Mouse (Mus musculus): ENCODE measurements around the gene Lrrc1. TPM values are rescaled to one million over a fixed set of nuclear protein-coding genes. Genes with fewer than 3 reads are reported as not detected.
A peak's percentile ranks its signal among the peaks of the same experiment; 100 is the strongest.

Gene Lrrc1
- polyA plus RNA-seq, 1 experiment from 2014 or later: 6.8 TPM

- Histone ChIP-seq H3K4me2 (replicated peaks) (no peak overlapping the region), H3K36me3 (no peaks in the 10 kb centered on the region)
- 86% methylated on average over 2 of the region's 2 CpGs for WGBS
Observed at GRCm38 (mm10) chr9:77450447-77450846, 94.2 kb downstream of the Lrrc1 start.

GRCm38 (mm10) chr9:77444876-77445275 lies 99.8 kb downstream of the Lrrc1 start:
- Histone ChIP-seq H3K4me2 (replicated peaks) (no peak overlapping the region), H3K9me3 (no peaks in the 10 kb centered on the region), H3K4me3 (no peak overlapping the region), H3K27ac (no peak overlapping the region), H3K4me1 (peaks cover 7% of the 10 kb centered on the region; the same call in 1 of the 2 replicates), H3K27me3 (replicated peaks) (no peaks in the 10 kb centered on the region), H3K9ac (no peak overlapping the region), H3K36me3 (peaks cover 3% of the 10 kb centered on the region; the same call in 1 of the 2 replicates)
- WGBS: 99% methylated on average over 4 of the region's 4 CpGs
- ATAC-seq (ENCODE audit: low FRiP score, low read depth): no peak

More at GRCm38 (mm10) chr9:77450447-77450846, 94.2 kb downstream of the Lrrc1 start:
- no peaks in the 10 kb centered on the region for H3K9me3 ChIP-seq
- no peak overlapping the region for H3K27ac ChIP-seq
- no peak overlapping the region for H3K4me3 ChIP-seq
- no peak for ATAC-seq (ENCODE audit: low FRiP score, low read depth)
- H3K9ac ChIP-seq: no peak overlapping the region
- no peaks in the 10 kb centered on the region for H3K27me3 ChIP-seq (replicated peaks)
- H3K4me1 ChIP-seq: no peaks in the 10 kb centered on the region

DNA sequence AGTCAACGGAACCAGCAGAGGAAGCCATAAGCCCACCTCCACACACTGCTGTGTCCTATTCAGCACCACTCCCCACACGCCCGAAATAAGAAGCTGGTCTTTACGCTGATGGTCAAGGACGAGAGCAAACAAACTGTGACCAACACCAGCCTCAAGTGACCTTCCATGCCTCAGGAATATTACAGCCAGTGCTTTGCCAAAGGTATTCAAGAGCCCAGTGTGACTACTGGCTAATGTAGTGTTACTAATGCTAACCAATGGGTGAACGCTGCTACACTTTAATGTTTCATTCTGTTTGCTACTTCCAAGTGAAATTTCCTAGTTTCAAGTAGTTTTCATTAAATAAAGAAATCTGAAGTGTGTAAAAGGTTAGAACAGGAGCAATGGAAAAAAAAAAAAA lies 105.3 kb downstream of the Lrrc1 start:
- H3K36me3 ChIP-seq: peaks cover 3% of the 10 kb centered on the region; the same call in 1 of the 2 replicates
- H3K4me3 ChIP-seq: no peak overlapping the region
- peaks cover 16% of the 10 kb centered on the region; the same call in 1 of the 2 replicates for H3K4me1 ChIP-seq
- H3K4me2 ChIP-seq (replicated peaks): no peak overlapping the region
- WGBS: 80% methylated on average over 6 of the region's 6 CpGs
- H3K9ac ChIP-seq: no peak overlapping the region
- H3K9me3 ChIP-seq: no peaks in the 10 kb centered on the region
- no peak overlapping the region for H3K27ac ChIP-seq
- no peaks in the 10 kb centered on the region for H3K27me3 ChIP-seq (replicated peaks)
- no peak for ATAC-seq (ENCODE audit: low FRiP score, low read depth)

DNA sequence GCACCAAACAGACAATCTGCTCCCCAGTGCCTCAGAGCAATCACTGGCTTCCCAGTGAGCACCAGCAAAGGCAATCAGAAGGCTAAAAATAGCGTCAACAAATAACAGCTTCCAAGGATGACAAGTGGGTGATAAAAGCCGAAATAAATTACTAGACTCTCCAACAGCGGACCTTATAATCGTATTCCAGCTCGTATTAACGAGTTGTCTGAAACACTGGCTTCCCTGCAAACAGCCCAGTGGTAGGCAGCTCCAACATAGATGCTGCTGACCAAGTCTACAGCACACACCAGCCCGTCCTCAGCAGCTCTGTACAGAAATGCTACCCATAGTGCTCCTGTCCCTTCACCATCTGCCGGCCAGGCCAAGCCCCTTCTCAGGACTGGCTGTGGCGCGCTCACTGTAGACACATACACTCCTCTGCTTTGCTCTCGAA lies 105.8 kb downstream of the Lrrc1 start:
- WGBS: 74% methylated on average over 11 of the region's 11 CpGs
- Histone ChIP-seq H3K4me2 (replicated peaks) (no peak overlapping the region), H3K4me1 (peaks cover 16% of the 10 kb centered on the region; the same call in 1 of the 2 replicates), H3K27ac (no peak overlapping the region), H3K9me3 (no peaks in the 10 kb centered on the region), H3K4me3 (no peak overlapping the region), H3K9ac (no peak overlapping the region), H3K36me3 (peaks cover 3% of the 10 kb centered on the region; the same call in 1 of the 2 replicates), H3K27me3 (replicated peaks) (no peaks in the 10 kb centered on the region)
- ATAC-seq (ENCODE audit: low FRiP score, low read depth): peak; percentile 66

GRCm38 (mm10) chr9:77437131-77437530 lies 107.5 kb downstream of the Lrrc1 start:
- Histone ChIP-seq H3K27me3 (replicated peaks) (no peaks in the 10 kb centered on the region), H3K36me3 (peaks cover 3% of the 10 kb centered on the region; the same call in 1 of the 2 replicates), H3K4me3 (no peak overlapping the region), H3K9ac (no peak overlapping the region), H3K4me2 (replicated peaks) (no peak overlapping the region), H3K27ac (no peak overlapping the region), H3K9me3 (no peaks in the 10 kb centered on the region), H3K4me1 (peaks cover 8% of the 10 kb centered on the region; the same call in 1 of the 2 replicates)
- 92% methylated on average over 6 of the region's 6 CpGs for WGBS
- ATAC-seq (ENCODE audit: low FRiP score, low read depth): no peak

DNA sequence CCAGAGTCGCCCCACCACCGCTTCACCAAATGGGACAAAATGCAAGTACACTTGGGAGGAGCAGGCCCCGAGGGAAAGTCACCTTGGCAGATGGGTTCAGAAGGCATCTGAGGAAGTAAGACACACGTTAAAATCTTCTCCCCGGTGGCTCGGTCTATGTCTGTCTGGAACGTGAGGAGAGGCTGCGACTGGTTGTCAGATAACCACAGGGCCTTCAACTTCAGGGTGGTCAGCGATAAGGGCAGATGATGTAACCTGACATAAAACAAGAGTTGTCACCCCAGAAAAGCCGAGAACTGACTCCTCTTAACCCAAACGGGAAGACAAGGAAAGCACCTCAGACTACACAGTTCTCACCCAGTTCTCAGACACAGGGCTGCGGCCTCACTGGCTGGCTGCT lies 109.7 kb downstream of the Lrrc1 start:
- Histone ChIP-seq H3K27me3 (replicated peaks) (no peaks in the 10 kb centered on the region), H3K4me3 (no peak overlapping the region), H3K4me2 (replicated peaks) (no peak overlapping the region), H3K9me3 (no peaks in the 10 kb centered on the region), H3K9ac (no peak overlapping the region), H3K27ac (no peak overlapping the region), H3K4me1 (peaks cover 8% of the 10 kb centered on the region; the same call in 1 of the 2 replicates), H3K36me3 (no peaks in the 10 kb centered on the region)
- ATAC-seq (ENCODE audit: low FRiP score, low read depth): no peak
- 83% methylated on average over 12 of the region's 12 CpGs for WGBS

- WGBS: 94% methylated on average over 4 of the region's 4 CpGs
- H3K9ac ChIP-seq: no peak overlapping the region
- no peak for ATAC-seq (ENCODE audit: low FRiP score, low read depth)
- no peak overlapping the region for H3K27ac ChIP-seq
- no peak overlapping the region for H3K4me3 ChIP-seq
- H3K9me3 ChIP-seq: no peaks in the 10 kb centered on the region
- H3K36me3 ChIP-seq: no peaks in the 10 kb centered on the region
- no peaks in the 10 kb centered on the region for H3K27me3 ChIP-seq (replicated peaks)
- H3K4me1 ChIP-seq: no peaks in the 10 kb centered on the region
- no peak overlapping the region for H3K4me2 ChIP-seq (replicated peaks)
Observed at GRCm38 (mm10) chr9:77433476-77433875, 111.2 kb downstream of the Lrrc1 start.

DNA sequence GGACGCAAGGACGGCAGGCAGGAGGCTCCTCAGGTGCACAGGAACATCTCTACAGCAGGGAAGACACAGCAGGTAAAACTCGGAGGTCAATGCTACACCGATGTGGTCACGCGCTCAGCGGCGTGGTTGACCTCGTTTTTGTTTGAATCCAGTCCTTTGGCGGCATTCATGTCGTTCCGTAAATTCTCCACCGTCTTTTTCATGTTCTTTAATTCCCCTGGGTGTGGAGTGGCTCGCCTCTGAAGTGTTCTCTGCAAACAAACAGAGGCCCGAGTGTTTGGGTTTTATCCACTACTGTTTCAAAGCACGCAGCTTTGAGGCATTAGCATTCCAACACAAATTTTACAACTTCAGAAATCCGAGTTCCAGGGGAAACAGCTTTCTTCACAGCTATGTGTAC lies 112.6 kb downstream of the Lrrc1 start:
- ATAC-seq (ENCODE audit: low FRiP score, low read depth): no peak
- Histone ChIP-seq H3K4me1 (peaks cover 7% of the 10 kb centered on the region), H3K9me3 (no peaks in the 10 kb centered on the region), H3K36me3 (no peaks in the 10 kb centered on the region), H3K27me3 (replicated peaks) (no peaks in the 10 kb centered on the region), H3K9ac (no peak overlapping the region), H3K4me2 (replicated peaks) (no peak overlapping the region), H3K27ac (no peak overlapping the region), H3K4me3 (no peak overlapping the region)
- WGBS: 80% methylated on average over 17 of the region's 17 CpGs

DNA sequence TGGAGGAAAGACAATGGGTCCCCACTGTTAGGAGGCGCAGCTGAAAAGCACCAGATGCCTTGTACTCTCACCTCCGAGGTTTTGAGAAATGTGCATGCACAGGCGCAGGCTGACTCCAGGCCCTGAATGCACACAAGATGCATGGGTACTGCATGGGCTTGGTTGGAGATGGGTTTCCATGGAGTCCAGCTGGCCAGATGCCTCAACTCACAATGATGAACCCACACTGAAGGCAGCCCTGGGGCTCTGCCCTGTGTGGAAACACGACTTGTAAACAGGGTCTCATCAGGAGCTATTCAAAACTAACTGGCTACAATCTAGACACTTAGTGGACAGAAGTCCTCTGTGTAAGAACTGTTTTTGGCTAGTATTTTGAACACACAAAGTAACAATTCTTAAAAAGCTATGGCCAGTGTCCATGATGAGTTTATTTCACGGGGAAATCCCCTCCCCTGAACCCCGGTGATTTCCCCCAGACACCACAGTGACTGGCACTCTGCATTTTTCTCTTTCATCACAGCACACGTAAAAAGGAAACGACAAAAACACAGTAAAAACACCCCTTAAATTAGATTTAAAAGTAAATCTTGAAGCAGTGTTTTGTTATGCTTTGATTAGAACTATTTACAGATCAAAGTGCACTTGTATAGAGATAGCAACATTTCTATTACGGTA lies 114.1 kb downstream of the Lrrc1 start:
- Histone ChIP-seq H3K4me3 (no peak overlapping the region), H3K27ac (no peak overlapping the region), H3K9me3 (no peaks in the 10 kb centered on the region), H3K36me3 (no peaks in the 10 kb centered on the region), H3K9ac (no peak overlapping the region), H3K4me1 (peaks cover 7% of the 10 kb centered on the region), H3K4me2 (replicated peaks) (no peak overlapping the region), H3K27me3 (replicated peaks) (no peaks in the 10 kb centered on the region)
- 74% methylated on average over 9 of the region's 9 CpGs for WGBS
- ATAC-seq (ENCODE audit: low FRiP score, low read depth): no peak

DNA sequence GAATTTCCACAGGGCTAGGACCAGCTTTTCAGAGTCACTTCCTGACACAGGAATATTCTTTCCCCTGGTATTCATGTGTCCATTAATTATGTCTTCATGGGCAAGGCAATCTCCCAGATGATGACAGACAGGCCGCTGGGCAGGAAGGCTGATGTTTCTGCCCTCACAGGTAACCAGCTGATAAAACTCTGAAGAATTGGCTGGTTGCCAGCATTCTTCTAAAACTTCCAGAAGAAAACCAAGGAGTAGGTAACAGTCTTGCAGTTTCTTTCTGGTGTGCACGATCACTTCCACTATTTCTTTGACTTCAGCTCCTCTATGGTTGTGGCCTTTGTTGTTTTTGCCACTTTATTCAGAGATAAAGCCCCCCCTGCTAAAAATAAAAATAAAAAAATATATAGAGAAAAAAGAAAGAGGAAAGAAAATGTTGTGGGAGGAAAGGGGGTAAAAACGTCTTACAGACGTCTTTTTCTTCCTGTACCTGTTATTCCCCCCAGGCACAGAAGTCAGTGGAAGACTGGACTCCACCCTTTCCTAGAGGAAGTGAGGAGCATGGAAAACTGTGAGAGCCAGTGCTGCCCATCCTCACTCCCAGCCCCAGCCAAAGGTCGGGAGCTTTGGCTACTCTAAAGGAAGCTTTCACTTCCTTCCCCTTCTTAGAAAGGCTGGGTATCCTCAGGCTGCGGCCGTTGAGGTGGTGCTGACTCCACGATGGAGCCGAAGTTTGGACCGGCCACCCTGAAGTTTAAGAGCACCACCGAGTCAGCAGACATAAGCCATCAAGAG lies 115.2 kb downstream of the Lrrc1 start:
- H3K27ac ChIP-seq: no peak overlapping the region
- no peak overlapping the region for H3K9ac ChIP-seq
- H3K4me2 ChIP-seq (replicated peaks): no peak overlapping the region
- no peak for ATAC-seq (ENCODE audit: low FRiP score, low read depth)
- no peaks in the 10 kb centered on the region for H3K27me3 ChIP-seq (replicated peaks)
- H3K4me1 ChIP-seq: peaks cover 7% of the 10 kb centered on the region
- no peaks in the 10 kb centered on the region for H3K9me3 ChIP-seq
- 83% methylated on average over 11 of the region's 11 CpGs for whole genome bisulfite sequencing
- no peak overlapping the region for H3K4me3 ChIP-seq
- H3K36me3 ChIP-seq: no peaks in the 10 kb centered on the region

- 90% methylated on average over 8 of the region's 8 CpGs for WGBS
- H3K36me3 ChIP-seq: no peaks in the 10 kb centered on the region
- H3K9ac ChIP-seq: no peak overlapping the region
- no peak for ATAC-seq (ENCODE audit: low FRiP score, low read depth)
- H3K27me3 ChIP-seq (replicated peaks): no peaks in the 10 kb centered on the region
- no peaks in the 10 kb centered on the region for H3K9me3 ChIP-seq
- H3K4me1 ChIP-seq: peaks cover 7% of the 10 kb centered on the region
- H3K27ac ChIP-seq: no peak overlapping the region
- no peak overlapping the region for H3K4me3 ChIP-seq
- no peak overlapping the region for H3K4me2 ChIP-seq (replicated peaks)
Observed at GRCm38 (mm10) chr9:77428748-77429140, 115.9 kb downstream of the Lrrc1 start.

DNA sequence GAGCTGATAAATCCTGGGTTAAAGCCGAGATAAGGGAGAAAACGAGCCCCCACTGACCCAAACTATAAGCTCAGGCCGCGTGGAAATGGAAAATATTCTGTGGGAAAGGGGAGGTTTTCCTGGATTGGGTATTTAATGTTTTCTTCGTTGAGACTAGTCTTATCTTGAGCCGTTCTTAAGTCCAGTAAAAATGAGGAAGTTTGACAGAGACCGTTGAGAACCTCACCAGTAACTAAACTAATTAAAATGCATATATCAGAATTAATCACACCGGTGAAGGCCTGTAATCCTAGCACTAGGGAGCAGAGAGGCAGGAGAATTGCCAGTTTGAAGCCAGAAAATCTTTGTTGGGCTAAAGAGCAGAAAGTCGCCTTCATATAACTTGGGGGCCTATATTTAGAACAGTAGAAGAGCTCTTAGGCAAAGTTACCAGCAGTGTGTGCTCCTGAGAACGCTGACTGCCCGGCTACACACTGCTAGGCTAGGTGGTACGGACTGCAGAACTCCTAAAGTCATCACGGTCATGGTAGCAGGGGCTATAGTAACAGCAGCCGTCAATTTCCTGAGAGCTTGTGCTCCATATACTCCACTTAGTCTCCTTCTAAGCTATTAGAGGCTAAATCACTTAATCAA lies 116.4 kb downstream of the Lrrc1 start:
- 55% methylated on average over 14 of the region's 14 CpGs for WGBS
- H3K9me3 ChIP-seq: no peaks in the 10 kb centered on the region
- ATAC-seq (ENCODE audit: low FRiP score, low read depth): no peak
- H3K4me1 ChIP-seq: peaks cover 7% of the 10 kb centered on the region
- no peak overlapping the region for H3K9ac ChIP-seq
- H3K4me3 ChIP-seq: no peak overlapping the region
- peak overlapping the region; percentile 51 for H3K4me2 ChIP-seq (replicated peaks)
- H3K27ac ChIP-seq: no peak overlapping the region
- H3K36me3 ChIP-seq: no peaks in the 10 kb centered on the region
- no peaks in the 10 kb centered on the region for H3K27me3 ChIP-seq (replicated peaks)
